Mouse (Mus musculus) T-helper 1 cell (primary cell): Measurements from ENCODE around the gene Fto.

Source experiments
- in situ Hi-C: fragments of 300-600 bp; cut with MboI, MseI; formaldehyde crosslinking; loops from one replicate; pipeline ENCODE4 v1.15.1; 2025; ENCODE audit warnings: high pct_unique_total_duplicates

Gene Fto

DNA sequence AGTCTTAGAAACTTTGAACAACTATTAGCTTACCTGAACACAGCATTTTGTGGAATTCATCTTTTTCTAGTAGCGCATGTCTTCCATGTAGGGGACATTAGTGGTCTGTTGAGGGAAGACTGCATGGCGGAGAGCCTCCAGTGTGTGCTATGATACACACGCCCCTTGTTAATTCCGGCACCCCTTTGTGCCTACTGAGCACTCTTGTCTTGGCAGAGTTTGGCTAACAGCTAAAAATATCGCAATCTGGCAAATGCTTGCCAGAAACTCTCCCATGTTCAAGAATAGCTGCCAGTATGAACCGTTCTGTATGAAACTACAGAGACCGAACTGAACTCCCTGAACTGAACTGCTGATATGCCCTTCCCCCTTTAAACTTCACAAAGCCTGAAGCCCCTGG lies 10.2 kb downstream of the Fto start:
- in situ Hi-C loops: no loop called here

- in situ Hi-C loops: no loop called here
Observed at GRCm38 (mm10) chr8:91324271-91324670, 10.9 kb downstream of the Fto start.

GRCm38 (mm10) chr8:91324916-91325315 lies 11.6 kb downstream of the Fto start:
- in situ Hi-C loops: no loop called here

DNA sequence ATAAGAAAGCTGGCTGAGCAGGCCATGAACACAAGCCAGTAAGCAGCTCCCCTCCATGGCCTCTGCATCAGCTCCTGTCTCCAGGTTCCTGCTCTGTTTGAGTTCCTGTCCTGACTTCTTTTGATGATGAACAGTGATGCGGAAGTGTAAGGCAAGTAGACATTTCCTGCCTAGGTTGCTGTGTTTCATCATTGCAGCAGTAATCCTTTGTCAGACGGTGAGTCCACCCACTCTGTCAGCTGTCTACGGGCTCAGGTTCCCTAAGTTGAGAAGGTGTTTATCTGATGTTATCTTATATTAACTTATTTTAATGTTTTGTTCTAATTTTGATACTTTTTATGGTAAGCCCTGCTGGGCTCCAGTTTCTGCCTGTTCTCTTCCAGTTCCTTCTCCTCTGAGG lies 12.7 kb downstream of the Fto start:
- in situ Hi-C loops: no loop called here

GRCm38 (mm10) chr8:91326946-91327345 lies 13.6 kb downstream of the Fto start:
- in situ Hi-C loops: no loop called here

DNA sequence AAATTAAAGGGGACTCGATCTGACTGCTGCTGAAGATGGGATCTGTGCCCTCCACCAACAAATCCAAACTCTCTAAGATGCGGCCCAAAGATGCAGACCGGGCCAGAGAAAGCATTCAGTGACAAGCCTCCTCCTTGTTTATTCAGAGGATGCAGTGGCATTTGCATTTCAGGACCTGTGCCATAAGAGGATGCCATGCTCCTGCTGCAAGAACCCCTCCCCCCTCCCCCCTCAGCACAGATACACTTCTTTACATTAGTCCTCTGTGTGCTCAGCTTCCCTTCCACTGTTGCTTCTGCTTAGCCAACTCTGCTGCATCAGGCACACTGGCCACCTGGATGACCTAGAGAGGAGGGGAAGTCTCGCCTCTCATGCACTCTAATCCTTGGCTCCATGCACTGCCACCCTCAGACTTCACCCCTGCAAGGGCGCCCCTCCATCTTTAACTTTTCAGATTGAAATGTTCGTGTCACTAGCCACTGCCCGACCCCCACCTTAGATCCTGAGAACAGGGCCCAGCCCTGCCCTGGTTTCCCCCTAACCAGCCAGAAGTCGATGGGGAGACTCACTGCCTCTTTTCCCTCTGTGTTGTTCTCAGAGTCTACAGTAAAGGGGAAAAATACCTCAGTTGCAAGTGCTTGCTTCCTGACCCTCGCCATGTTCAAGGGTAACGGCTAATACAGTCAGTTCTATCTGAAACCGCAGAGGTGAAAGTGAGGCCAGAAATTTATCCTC lies 14.3 kb downstream of the Fto start:
- in situ Hi-C loops: no loop called here

DNA sequence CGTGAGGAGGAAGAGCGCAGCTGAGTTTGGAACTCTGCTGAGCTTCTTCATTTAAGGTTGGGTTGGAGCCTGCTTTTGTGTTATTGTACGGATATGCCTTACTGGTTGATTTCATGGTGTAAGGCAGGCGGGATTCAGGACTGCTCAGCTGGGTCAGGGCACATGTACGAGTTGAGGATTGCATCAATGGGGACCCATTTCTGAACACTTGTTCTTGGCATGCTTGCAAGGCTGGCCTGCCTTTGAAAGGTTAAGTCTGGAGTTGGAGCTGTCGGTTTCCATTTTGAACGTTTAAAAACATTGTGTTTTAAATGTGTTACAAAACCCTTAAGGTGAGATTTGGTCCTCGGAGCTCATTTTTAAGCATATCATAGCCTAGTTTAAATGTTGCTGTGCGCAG lies 15.7 kb downstream of the Fto start:
- in situ Hi-C loops: no loop called here

DNA sequence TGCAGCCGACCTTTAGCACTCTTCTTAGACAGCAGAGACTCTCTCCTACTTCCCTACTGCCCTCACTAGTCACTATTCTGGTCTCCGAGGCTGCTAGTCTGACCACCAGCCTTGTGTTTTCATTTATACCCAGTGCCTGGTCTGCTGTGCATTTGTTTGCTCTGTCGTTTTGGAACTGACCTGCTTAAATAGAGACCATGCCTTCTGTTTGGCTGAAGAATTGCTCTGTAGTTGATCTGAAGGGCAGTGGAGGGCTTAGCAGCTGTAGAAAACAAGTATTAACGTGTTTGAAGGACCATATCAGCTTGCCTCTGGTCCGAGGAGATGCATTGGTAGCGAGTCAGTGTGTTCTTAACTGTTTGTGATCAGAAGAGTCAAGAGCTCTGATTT lies 16.1 kb downstream of the Fto start:
- in situ Hi-C loops: no loop called here

- in situ Hi-C loops: no loop called here
Observed at GRCm38 (mm10) chr8:91338389-91339154, 25.2 kb downstream of the Fto start.

DNA sequence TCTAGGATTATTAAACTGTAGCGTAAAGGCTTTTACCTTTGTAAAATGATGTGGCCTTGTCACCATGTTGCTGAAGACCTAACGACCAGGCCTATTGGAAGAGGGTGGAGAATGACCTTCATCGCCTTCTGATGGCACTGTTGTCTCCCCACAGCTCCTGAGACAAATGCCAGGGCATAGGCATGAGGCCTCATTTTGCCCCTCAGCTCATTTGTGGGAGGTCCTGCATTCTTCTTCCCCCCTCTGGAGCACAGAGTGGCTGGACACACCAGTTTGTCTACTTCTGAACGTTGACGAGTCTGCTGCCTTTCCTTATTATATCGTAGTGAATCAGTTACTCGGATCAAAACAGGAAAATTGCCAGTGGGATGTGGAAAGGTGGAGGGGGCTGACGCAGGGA lies 26.3 kb downstream of the Fto start:
- in situ Hi-C loops: no loop called here

DNA sequence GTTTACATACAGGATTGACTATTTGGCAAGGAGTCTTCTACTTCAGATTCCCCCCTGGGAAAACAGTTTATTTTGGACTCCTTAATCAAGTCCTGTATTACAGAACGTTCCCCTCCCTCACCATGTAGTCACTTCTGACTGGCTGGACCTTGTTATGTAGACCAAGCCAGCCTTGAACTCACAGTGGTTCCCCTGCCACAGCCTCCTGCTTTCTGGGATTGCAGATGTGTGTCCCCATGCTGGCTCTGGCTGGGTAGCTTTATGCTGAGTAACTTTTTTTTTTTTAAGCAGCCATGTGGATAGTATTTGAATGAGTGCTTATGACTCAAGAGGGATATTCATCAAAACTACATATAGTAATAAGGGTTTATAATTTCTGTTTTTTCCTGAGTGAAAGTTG lies 27.4 kb downstream of the Fto start:
- in situ Hi-C loops: no loop called here

GRCm38 (mm10) chr8:91342196-91342595 lies 28.9 kb downstream of the Fto start:
- in situ Hi-C loops: no loop called here

DNA sequence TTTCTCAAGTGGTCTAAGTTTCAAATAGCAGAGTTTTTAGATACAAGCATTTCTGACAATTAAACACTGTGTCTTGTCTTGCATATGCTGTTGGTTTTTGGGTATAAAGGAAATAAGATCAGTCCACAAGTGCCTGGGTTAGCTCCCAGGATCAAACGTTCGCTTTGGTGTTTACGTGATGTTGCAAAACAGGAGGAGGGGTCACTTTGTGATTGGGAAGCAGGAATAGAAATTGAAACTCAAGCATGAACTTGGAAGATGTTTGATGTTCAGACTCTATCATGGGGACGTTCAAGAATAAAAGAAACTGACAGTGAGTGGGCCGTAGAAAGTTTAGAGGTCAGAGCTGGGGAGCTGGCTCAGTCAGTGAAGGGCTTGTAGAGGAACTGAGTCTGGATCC lies 29.5 kb downstream of the Fto start:
- in situ Hi-C loops: no loop called here

DNA sequence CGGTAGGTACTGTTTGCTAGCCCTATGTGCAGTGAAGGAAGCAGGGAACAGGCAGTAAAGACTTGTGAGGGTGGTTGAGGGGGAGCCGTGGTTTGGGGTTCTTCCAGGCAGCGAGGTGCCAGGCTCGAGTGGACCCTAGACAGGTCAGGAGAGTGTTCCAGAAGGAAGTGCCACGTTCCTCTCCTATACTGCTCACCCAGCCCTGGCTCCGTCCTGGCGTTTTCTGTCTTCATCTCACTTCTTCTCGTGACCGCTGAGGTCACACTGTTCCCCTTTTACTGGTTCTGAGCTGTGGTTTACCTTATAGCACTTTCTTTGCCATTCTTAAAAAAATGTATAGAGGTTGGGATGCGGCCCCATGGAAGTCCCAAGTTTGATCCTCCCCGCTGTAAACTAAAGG lies 31.3 kb downstream of the Fto start:
- in situ Hi-C loops: no loop called here

DNA sequence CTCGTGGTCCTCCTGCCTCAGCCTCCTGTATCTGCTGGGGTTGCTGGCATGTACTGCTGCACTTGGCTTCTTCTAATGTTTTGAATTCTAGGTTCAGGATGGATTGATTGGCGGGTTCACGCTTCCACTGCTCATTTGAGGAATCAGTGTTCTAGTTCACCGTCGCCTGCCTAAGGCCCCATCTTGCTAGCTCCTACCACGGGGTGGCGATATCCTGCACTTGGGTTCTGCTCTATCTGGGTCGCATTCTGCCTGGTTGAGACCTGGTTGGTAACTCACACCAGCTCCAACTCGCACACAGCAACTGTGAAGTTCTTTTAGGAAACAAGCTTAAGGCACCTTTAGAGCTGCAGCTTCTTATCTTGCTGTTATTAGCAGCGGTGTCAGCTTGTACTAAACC lies 33.8 kb downstream of the Fto start:
- in situ Hi-C loops: no loop called here

DNA sequence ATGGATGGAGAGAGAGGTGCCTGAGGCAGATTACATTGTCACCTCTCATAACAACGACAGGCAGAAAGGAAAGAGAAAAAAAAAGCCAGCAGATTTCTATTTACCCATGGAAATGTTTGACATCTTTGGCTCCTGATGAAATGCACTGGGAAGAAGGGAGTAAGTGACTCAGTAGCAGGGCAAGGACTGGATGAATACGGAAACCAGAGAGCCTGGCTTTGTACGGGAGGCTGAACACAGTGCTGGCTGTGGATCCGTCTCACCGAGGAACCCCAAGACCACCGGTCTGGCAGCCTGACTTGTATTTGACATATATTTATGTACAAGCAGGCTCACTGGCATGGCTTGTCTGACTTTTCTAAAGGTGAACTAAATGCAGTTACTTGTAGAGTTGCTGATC lies 34.3 kb downstream of the Fto start:
- in situ Hi-C loops: no loop called here

DNA sequence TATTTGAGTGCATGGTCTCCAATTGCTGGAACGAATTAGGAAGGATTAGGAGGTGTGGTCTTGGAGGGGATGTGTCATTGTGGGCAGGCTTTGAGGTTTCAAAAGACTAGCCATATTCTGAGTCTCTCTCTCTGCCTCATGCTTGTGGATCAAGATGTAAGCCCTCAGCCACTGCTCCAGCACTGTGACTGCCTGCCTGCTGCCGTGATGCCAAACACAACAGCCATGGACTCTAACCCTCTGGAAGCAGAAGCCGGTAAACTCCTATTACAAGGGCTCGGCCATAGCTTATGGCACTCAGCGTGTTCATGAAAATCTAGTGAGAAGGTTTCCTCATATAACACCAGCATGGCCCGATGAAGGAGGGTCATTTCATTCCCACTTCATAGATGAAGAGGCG lies 36.5 kb downstream of the Fto start:
- in situ Hi-C loops: no loop called here

GRCm38 (mm10) chr8:91350628-91351027 lies 37.3 kb downstream of the Fto start:
- in situ Hi-C loops: no loop called here

GRCm38 (mm10) chr8:91352598-91352997 lies 39.3 kb downstream of the Fto start:
- in situ Hi-C loops: no loop called here

DNA sequence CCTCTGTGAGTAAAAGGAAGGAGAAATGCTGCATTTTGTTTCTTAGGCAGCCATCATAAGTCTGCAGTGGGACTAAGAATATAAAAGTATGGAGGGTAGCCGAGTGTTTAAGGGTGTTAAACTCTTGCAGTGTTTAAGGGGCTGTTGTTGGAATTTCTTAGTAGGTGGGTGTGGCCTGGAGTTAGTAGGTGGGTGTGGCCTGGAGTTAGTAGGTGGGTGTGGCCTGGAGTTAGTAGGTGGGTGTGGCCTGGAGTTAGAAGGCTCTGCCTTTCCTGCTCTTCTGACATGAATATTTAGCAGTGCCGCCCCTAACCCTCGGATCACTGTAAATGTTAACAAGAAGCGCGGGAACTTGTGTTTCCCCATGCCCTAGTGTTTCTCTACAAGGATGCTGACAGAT lies 39.7 kb downstream of the Fto start:
- in situ Hi-C loops: no loop called here

DNA sequence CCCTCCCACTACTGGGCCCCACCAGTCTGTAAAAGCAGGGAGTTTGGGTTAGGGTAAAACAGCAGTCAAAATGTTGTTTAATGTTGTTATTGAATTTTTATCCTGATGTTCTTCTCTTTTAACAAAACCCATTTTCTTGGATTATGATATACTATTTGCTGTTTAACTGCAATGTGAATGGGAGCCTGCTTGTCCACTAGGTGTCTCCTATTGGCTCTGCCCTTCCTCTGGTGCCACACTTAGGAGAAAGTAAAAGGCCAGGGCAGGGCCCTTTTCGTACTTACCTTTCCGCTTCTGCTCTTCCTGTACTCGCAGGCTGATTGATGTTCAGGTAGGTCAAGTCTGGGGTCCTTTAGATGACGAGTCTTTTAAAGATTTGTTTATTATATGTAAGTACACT lies 40.6 kb downstream of the Fto start:
- in situ Hi-C loops: no loop called here

DNA sequence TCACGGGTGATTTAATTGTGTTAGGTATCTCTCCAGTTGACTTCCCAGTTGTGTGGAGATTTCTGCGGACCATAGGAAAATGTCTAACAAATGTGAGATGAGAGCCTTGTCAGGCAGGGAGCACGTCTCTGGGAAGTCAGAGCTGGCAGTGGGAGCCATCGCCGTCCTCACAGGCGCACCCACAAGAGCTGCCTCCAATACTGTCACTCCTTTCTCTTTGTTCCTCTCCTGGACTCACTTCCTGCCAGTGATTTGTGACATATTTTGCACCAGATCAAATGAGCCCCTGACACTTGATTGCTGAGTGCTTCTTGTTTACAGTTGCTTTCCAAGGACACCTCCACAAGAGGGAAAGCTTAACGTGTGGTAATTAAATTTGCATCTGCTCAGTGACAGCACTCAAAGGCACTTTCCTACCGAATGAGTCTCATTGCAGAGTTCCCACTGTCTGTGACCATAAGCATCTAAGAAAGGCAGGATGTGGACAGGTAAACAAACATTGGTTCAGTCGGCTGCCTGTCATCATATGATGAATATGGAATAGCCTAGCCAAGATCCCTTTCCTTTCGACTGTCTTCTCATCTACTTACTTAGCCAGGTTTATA lies 42.1 kb downstream of the Fto start:
- in situ Hi-C loops: no loop called here
